Mouse (Mus musculus) intestine, embryonic 15.5 days (tissue): ENCODE measurements around the gene Stap1. TPM values are rescaled to one million over a fixed set of nuclear protein-coding genes. Genes with fewer than 3 reads are reported as not detected.

Experiments used
- polyA plus RNA-seq: library from polyadenylated mRNA; unstranded; fragments of >200 nt; fragmentation: Nextera tagmentation; extraction: Ambion mirVana; gene quantifications from 2 replicates; pipeline ENCODE4 v1.2.1, GENCODE M21; 2015

Stap1 gene
- polyA plus RNA-seq, 1 experiment from 2014 or later = 0.59 TPM

Other genes with a start within 250 kb of the Stap1 start
- gene Cenpc1, start 6.2 kb upstream of the Stap1 start, polyA plus RNA-seq = 26.5 and 28.7 TPM in 2 replicates
- gene Uba6, start 101.1 kb downstream of the Stap1 start, polyA plus RNA-seq = 10.7 and 12.5 TPM in 2 replicates
- gene Gnrhr, start 126.2 kb downstream of the Stap1 start, polyA plus RNA-seq = not detected in 2 replicates
- not detected in 2 replicates for gene Tmprss11c, start 217.6 kb downstream of the Stap1 start, polyA plus RNA-seq